Mouse (Mus musculus): ENCODE data around the gene Taf4. TPM values are rescaled to one million over a fixed set of nuclear protein-coding genes. Genes with fewer than 3 reads are reported as not detected.

The Taf4 gene
- 8.9 and 10.0 TPM in 2 replicates for polyA plus RNA-seq (2012; rRNA removed)

GRCm38 (mm10) chr2:179976628-179977343 is at the start of gene Taf4:
Gene Taf4 (minus strand): TSS chr2:179976646.

GRCm38 (mm10) chr2:180024401-180025098 is 48.1 kb upstream of the Taf4 start, which contains the start of gene Lsm14b:
Gene Lsm14b (plus strand): TSS chr2:180024987.

Other genes starting within 250 kb of the Taf4 start
- 72.8 and 87.5 TPM in 2 replicates for gene Lsm14b, start 48.3 kb upstream of the Taf4 start, polyA plus RNA-seq (2012; rRNA removed)
- gene Psma7, start 65.8 kb upstream of the Taf4 start, polyA plus RNA-seq (2012; rRNA removed), result 185 and 236 TPM in 2 replicates
- 15.3 and 19.1 TPM in 2 replicates for gene Ss18l1, start 65.9 kb upstream of the Taf4 start, polyA plus RNA-seq (2012; rRNA removed)
- 17.6 and 19.6 TPM in 2 replicates for gene Mtg2, start 93.9 kb upstream of the Taf4 start, polyA plus RNA-seq (2012; rRNA removed)
- gene Hrh3, start 127.8 kb upstream of the Taf4 start, polyA plus RNA-seq (2012; rRNA removed), result 0.12 and 0.22 TPM in 2 replicates
- 26.0 and 27.1 TPM in 2 replicates for gene Osbpl2, start 142.7 kb upstream of the Taf4 start, polyA plus RNA-seq (2012; rRNA removed)
- gene Adrm1, start 194.8 kb upstream of the Taf4 start, polyA plus RNA-seq (2012; rRNA removed), result 191 and 212 TPM in 2 replicates
- 87.5 and 100.0 TPM in 2 replicates for gene Lama5, start 249.2 kb upstream of the Taf4 start, polyA plus RNA-seq (2012; rRNA removed)

Measured in ovary, adult 2 months (tissue).